Mouse (Mus musculus) thymus, postnatal 0 days (tissue): ENCODE results near the gene Pmm2. TPM values are rescaled to one million over a fixed set of nuclear protein-coding genes. Genes with fewer than 3 reads are reported as not detected.

Source experiments
- DNase-seq: peaks from one replicate; pipeline ENCODE4 v3.0.0-alpha.2; 2015; ENCODE audit warnings: low spot score
- microRNA-seq: library from miRNA; unstranded; fragments of <30 nt; microRNA quantifications from one replicate; pipeline ENCODE4, GENCODE M21; 2016; ENCODE audit warnings: borderline number of aligned reads
- polyA plus RNA-seq: library from polyadenylated mRNA; unstranded; fragments of >200 nt; fragmentation: Nextera tagmentation; extraction: Ambion mirVana; gene quantifications from 2 replicates; pipeline ENCODE4 v1.2.1, GENCODE M21; 2015

Pmm2 gene
- polyA plus RNA-seq, 1 experiment from 2014 or later = 60.3 TPM

- no peak for DNase-seq
Observed at GRCm38 (mm10) chr16:8678676-8679075, 41.2 kb downstream of the Pmm2 start.

- DNase-seq = no peak
Observed at GRCm38 (mm10) chr16:8679780-8680179, 42.3 kb downstream of the Pmm2 start.

- DNase-seq = no peak
Observed at GRCm38 (mm10) chr16:8680470-8680869, 43.0 kb downstream of the Pmm2 start, which contains the start of gene Gm5767. Gene Gm5767 (plus strand): TSS chr16:8680770.

- DNase-seq = no peak
Observed at GRCm38 (mm10) chr16:8685087-8685486, 47.6 kb downstream of the Pmm2 start.

- peak; percentile 82 for DNase-seq
Observed at GRCm38 (mm10) chr16:8686121-8686870, 48.8 kb downstream of the Pmm2 start.

- no peak for DNase-seq
Observed at GRCm38 (mm10) chr16:8686871-8687535, 49.5 kb downstream of the Pmm2 start.

- no peak for DNase-seq
Observed at GRCm38 (mm10) chr16:8687559-8688112, 50.2 kb downstream of the Pmm2 start.

GRCm38 (mm10) chr16:8689979-8690656 lies 52.6 kb downstream of the Pmm2 start:
- no peak for DNase-seq

- DNase-seq = no peak
Observed at GRCm38 (mm10) chr16:8691206-8691605, 53.7 kb downstream of the Pmm2 start.

GRCm38 (mm10) chr16:8699556-8699955 lies 62.1 kb downstream of the Pmm2 start:
- no peak for DNase-seq

GRCm38 (mm10) chr16:8700586-8700985 lies 63.1 kb downstream of the Pmm2 start:
- no peak for DNase-seq

- DNase-seq = no peak
Observed at GRCm38 (mm10) chr16:8711998-8712397, 74.5 kb downstream of the Pmm2 start.

Small RNA genes within 50 kb of the gene (microRNA-seq; reads per million reads assigned to microRNA genes)
- gene Gm22137 = not detected

Other genes starting within 250 kb of the Pmm2 start
- gene Tmem114, start 212.5 kb upstream of the Pmm2 start, polyA plus RNA-seq = 0.13 TPM in 1 of 2 replicates, not detected in the other
- 17.0 and 17.9 TPM in 2 replicates for gene Mettl22, start 166.9 kb upstream of the Pmm2 start, polyA plus RNA-seq
- 9.3 and 13.9 TPM in 2 replicates for gene Abat, start 124.2 kb upstream of the Pmm2 start, polyA plus RNA-seq
- 20.1 and 22.8 TPM in 2 replicates for gene Tmem186, start within 50 bp of the Pmm2 start, polyA plus RNA-seq
- 34.2 and 37.6 TPM in 2 replicates for gene Carhsp1, start 34.5 kb downstream of the Pmm2 start, polyA plus RNA-seq
- gene Gm5767, start 43.1 kb downstream of the Pmm2 start, polyA plus RNA-seq = not detected in 2 replicates
- 43.0 and 50.3 TPM in 2 replicates for gene Usp7, start 154.6 kb downstream of the Pmm2 start, polyA plus RNA-seq
- 18.3 and 24.5 TPM in 2 replicates for gene 1810013L24Rik, start 192.4 kb downstream of the Pmm2 start, polyA plus RNA-seq